Mouse (Mus musculus) heart, postnatal 10 days (tissue): ENCODE measurements at regions not wholly inside any gene's neighbourhood (a gene's known extent, or its start where the extent isn't known, plus 50 kb on each side); places are given as distances from the start of the nearest gene placed in this dataset.
A peak's percentile ranks its signal among the peaks of the same experiment; 100 is the strongest.

Experiments
- DNase-seq, 2 experiments: peaks; one replicate each; pipeline ENCODE4 v3.0.0; 2021
- intact Hi-C: fragments of 180-260 bp; cut with DNase I; formaldehyde crosslinking; loops from one replicate; pipeline ENCODE4 v1.15.1; 2025

DNA sequence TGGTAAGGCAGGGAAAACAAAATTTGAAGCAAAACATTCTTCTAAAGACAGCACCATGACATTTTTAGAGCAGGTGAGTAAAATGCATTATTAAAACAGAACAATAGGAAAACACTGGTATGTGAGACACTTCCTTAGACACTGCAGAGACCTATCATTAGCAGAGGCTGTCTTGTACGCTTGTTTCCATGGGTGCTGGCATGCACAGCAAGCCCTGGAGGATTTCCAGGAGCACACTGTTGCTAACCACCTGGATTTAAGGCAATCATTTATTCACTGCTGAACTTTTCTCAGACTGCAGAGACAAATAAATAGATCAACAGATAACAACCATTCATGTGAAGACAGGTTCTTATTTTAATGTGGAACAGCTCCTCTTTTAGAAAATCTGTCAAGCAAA lies 127.7 kb downstream of the Pros1 start:
- intact Hi-C loops = no loop called here
- no peak for DNase-seq

DNA sequence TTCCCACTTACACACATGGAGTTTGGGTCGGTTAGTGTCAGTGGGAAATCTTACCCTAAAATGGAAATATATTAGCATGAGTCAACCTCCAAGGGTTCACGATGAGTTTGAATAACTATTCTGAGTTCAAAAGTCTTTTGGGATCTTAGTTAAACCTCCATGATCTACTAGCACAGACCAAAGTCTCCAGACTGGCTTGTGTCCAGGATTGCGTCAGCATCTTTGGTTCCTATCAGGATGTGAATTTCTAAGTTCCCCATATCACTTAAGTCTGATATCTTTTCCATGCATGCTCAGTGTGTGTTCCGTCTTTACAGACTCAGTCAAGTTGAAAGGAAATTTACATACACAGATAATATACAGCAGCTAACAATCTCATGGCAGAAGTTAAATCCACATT lies 128.5 kb downstream of the Pros1 start:
- DNase-seq = peak; percentile 6 to 10
- intact Hi-C loops = no loop called here

DNA sequence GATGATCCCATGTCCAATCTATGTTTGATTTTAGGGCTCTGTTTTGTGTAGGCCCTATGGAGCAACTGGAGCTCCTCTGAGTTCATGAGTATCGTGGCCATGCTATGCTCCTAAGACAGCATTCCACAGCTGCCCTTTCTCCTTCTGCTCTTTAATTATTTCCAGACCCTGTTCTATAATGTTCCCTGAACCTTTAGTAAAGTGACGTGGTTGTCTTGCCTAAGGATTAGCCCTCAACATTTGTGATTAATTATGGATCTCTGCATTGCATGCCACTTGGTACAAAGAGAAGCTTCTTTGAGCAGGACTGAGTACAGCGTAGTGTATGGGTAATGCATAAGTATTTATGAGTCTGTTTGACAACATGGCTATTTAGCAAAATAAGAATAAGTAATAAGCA lies 141.4 kb downstream of the Pros1 start:
- intact Hi-C loops = no loop called here
- DNase-seq = no peak

DNA sequence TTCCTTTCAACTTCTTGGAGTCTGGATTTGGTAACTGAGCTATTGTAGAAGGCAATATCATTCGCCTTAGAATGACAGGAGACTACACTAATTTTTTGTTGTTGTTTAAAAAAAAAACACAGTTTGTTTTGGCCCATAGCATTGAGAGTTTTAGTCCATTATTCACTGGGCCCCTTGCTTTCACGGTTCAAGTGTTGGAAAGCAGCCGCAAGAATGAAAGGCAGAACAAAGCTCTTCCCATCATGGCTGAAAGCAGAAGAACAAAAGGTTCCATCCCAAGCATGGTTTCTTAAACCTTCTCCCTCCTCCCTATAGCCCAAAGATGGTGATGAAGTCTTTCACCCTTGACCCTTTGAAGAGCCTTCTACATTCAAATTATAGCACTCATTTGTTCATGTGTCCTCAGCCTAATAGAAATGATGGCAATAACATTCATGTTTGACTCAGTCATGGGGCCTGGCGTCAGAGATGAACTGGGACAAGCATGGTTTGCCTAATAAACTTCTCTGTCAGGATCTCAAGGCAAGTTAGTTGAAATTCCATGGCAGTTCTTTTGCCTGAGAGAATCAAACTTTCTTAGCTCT lies 157.1 kb downstream of the Pros1 start:
- intact Hi-C loops = loop anchor here (10.0 kb wide), 2 partner anchors 854 to 1734 kb away; partner anchors contain the start of gene Epha3
- no peak for DNase-seq

DNA sequence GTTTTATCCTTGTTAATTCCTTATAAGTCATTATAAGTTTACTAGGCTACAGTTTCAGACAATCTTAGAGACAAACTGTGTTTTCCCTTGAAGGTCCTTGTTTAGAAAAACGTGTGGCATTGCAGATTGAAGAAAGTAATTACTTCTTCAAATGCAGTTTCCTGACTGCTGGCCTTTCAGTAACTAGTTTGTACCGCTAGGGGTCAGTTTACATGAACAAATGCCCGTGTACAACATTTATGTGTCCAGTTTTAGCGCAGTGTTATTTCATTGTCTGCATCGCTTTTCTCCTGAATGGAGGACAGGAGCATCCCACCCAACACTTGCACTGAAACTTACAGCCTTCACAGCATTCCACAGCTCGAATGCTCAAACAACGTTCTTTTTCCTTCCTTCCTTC lies 160.3 kb downstream of the Pros1 start:
- peak; percentile 4 to 14 for DNase-seq
- intact Hi-C loops = loop anchor here (10.0 kb wide), 2 partner anchors 850 to 1730 kb away; partner anchors contain the start of gene Epha3

DNA sequence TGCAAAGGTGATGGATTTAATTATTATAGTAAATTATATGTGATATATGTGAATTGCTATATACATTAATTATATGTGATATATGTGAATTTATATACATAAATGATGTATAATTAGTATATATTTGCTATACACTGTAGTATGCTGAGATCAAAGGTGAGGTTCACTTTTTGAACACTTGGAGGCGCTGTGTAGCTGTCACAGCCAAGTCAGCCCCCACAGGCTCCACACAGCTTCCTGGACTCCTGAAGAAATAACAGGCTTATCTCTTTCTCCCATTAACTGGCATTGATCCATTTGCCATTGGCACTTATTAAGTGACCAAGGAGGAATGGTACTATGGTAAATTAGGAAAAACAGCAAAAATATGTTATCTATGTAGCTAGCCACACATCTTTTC lies 162.0 kb downstream of the Pros1 start:
- intact Hi-C loops = loop anchor here (10.0 kb wide), 2 partner anchors 849 to 1729 kb away; partner anchors contain the start of gene Epha3
- peak; percentile 1 to 13 for DNase-seq

DNA sequence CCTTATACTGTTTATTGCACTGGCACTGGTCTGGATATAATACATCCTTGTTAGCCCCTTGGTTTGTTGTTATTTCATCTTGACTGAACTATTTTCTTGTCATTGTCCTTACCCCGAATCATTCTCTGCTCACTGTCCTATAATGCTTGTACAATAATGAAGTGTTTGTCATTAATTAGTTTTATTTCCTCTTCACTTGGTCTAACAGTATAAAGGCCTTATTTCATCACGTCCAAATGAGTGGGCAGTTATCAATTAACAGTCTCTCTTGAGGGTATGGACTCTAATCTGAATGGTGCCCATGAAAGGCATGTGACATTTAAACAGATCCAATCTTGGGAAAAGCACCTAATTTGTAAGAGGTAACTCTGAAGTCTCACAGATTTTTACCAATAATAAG lies 162.6 kb downstream of the Pros1 start:
- intact Hi-C loops = loop anchor here (10.0 kb wide), 2 partner anchors 848 to 1728 kb away; partner anchors contain the start of gene Epha3
- DNase-seq = no peak

DNA sequence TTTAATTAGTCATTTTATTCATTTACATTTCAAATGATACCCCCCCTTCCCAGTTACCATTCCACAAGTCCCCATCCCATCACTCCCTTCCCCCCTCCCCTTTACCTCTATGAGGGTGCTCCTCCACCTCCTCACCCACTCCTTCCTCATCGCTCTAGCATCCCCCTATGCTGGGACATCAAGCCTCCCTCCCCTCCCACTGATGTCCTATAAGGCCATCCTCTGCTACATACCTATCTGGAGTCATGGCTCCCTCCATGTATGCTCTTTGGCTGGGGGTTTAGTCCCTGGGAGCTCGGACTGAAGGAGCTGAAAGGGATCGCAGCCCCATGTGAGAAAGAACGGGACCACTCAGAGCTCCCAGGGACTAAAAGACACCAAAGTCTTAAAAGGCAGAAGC lies 176.3 kb downstream of the Pros1 start:
- DNase-seq = no peak
- intact Hi-C loops = no loop called here

DNA sequence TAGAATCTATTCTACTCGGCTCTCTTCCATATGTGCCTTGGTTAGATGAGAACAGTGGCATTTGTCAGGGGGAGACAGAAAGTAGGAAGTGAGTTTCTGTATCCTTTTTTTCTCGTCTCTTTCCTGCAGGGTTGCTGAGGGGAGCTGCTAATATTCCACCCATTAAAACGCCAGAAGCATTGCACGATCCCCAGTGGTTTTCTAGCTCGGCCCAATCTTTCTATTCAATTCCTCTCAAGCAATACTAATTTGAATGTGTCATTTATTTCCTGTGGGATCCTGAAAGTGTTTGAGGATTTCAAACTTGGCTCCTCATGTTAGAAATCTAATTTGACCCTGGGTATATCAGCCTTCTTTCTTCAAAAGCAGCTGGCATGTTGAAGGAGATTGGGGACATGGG lies 176.9 kb downstream of the Pros1 start:
- no peak for DNase-seq
- intact Hi-C loops = no loop called here

DNA sequence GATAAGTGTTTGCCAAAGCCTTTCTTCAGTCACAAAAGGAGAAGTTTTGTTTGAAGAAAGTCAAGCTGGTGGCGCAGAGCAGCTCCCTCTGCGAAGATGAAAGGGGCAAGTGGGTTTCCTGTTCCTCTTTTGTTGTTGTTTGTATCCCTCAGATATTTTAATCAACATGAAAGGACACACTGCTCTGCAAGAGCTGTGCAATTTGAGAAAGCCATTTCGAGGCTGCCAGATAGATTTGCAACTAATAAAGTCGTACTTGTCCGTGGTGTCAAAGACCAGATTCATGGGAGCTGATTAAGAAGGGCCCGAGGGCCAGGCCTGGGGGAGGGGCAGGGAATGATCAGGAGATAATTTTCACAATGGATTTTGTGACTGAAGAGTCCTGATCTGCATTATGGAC lies 177.7 kb downstream of the Pros1 start:
- intact Hi-C loops = no loop called here
- no peak for DNase-seq

DNA sequence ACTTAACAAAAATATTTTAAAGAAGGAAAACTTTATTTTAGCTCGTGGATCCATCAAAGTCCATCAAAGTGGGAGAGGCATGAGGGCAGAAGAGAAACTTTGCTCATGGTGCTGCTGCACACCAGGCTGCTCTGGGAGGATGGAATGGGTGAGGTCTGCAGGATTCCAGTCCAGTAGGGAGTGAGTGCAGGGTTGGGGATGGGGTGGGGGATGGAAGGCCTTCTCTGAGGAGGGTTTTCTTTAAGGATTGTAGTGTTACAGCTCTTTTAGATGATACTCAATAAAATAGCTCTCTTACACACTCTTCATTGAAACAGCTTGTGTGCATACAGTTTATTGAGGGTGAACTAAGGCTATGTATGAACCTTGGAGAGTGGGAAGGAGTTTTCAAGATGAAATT lies 195.0 kb downstream of the Pros1 start:
- DNase-seq = no peak
- intact Hi-C loops = no loop called here

DNA sequence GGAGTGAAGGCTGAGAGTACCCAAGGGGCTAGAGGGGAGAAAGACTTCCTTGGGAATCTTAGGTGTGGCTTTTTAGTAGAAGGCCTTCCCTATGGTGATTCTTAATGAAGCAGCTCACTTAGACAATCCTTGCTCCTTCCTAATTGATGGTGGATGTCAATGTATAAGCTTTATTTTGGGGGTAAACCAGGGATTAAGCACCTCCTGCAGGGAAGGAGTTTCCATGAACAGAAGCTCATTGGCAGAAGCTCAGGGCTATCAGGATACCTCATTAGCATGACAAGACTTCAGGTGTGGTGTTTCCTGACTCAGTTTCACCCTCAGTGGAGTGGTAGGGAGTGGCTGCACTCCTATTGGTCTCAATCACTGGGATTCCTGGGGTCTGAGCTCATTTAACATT lies 208.8 kb downstream of the Pros1 start:
- intact Hi-C loops = no loop called here
- no peak for DNase-seq

DNA sequence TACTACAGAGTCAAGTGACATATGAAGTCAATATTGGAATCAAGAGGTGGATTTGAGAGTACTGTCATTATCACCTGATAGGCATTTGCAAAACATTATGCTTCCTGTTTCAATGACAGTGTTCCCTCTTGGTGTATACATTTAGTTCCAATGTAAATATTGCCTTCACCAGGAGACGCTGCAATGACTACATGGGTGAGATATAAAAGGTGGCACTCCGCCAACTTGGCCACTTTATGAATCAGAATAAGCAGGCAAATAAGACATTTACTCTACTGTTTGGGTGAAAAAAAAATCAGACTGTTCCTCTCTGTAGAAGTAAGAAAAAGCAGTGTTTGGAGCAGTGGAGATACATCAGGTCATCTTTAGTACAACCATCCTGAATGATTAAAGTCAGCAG lies 215.9 kb downstream of the Pros1 start:
- intact Hi-C loops = no loop called here
- no peak for DNase-seq

DNA sequence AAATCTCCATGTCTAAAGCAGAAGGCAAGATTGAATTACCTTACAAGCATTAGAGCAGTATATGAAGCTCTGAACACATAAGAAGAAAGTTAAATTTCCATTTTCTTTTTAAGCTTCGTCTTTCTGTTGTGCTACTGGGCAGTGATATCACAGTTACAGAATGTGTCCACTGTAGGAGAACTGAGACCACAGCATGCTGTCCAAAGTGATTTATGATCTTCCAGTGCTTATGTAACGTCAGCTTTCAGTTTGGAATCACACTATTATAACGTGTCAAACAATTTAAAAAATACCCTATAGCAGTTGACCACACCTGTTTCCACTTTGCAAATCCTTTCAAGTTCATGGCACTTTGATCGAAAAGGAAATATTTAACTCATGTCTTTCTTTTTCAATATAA lies 221.7 kb downstream of the Pros1 start:
- no peak for DNase-seq
- intact Hi-C loops = no loop called here

DNA sequence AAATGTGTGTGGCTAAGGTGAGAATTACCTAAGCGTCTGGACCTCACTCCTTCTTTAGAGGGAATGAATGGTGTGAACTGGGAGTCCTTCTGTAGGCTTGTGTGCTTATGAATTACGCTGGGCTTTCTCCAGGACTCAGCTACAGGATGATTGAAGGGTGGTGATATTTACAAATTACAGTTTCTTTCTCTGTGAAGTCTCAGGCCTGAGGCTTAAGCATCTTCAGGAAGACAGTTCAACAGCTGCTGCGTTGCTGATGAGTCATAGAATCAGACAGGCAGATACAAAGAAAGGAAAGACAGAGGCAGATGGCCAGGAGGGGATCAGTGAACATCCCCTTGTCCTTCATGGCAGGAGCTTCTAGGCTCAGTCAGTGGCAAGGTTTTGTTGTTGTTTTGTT lies 227.3 kb downstream of the Pros1 start:
- intact Hi-C loops = no loop called here

DNA sequence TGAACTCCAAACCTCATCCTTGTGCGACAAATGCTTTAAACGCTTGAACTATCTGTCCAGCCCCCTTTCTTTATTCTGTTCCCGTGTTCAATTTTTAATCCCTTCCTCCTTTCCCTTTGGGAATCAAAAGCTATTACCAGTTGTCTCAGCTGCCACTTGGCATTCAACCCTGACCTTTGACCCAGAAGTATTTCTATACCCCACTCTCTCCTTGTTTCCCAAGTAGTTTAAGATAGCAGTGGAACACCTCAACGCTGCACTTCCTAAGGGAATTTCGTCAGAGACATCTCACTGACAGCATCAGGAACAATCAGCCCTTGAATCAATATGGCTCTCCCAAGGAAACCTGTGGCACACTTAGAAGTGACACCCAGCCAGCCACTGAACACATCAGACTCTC lies 229.1 kb downstream of the Pros1 start:
- no peak for DNase-seq
- intact Hi-C loops = no loop called here

More for the DNA sequence above, 227.3 kb downstream of the Pros1 start:
- DNase-seq = no peak

DNA sequence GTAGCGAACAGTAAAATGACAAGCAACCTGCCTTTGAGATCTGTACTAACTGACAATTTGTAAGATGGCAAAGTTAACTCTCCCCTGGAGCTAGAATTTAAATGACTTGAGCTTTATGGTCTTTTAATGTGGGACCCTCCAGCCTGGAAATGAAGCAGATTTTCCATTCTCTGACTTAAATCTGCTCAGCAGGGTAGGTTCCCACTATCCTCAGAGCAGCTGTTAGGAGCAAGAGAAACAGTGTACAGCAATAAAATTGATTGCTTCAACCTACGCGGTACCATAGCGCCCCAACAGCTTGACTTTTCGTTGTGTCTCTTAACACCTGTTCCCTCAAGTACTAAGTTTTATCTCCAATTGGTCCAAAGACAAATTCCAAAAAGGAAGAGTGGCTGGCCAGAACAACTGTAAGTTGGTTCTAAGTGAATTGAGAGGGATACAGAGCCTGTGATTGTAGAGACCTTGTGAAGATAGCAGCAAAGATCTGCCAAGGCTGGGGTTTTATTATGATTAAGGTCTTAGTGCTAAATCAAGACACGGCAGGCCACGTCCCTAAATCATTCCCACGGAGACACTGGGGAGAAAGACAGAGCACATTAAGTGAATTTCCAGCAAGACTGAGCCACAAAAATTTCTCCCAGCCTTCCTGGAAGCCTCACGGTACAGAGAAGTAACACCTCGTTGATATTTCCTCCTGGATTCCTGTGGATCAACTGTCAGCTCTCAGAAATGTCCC lies 230.1 kb downstream of the Pros1 start:
- DNase-seq = no peak
- intact Hi-C loops = no loop called here

DNA sequence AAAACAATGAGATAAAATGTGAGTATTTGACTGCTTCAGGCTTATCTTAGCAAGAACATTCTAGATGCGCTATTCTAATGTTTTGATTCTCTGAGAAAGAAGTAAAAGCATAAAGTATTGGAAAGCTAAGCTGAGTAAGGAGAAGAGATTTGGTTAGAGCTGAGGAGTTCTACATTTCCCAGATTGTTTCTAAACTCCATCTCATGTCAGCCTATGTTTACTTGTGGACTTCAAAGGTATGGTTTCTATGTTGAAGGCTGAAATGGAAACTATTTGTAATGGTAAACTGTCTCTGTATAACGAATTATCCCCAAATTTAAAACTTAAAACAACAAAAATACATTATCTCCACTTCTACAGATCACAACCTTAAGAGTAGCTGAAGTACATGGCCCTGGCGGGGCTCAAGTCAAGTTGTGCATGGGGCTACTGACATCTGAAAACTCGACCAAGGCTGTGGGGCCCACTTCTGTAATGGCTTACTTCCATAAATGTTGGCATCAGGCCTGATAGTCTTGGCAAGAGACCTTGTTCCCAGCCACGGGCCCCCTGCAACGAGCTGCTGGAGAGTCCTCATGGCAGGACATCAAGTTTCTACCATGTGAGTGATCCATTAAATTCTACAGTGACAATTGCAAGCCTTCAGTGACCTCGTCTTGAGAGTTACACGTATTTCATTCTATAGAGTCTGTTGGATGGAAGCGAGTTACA lies 232.1 kb downstream of the Pros1 start:
- intact Hi-C loops = no loop called here
- DNase-seq = peak; percentile 55 to 69

DNA sequence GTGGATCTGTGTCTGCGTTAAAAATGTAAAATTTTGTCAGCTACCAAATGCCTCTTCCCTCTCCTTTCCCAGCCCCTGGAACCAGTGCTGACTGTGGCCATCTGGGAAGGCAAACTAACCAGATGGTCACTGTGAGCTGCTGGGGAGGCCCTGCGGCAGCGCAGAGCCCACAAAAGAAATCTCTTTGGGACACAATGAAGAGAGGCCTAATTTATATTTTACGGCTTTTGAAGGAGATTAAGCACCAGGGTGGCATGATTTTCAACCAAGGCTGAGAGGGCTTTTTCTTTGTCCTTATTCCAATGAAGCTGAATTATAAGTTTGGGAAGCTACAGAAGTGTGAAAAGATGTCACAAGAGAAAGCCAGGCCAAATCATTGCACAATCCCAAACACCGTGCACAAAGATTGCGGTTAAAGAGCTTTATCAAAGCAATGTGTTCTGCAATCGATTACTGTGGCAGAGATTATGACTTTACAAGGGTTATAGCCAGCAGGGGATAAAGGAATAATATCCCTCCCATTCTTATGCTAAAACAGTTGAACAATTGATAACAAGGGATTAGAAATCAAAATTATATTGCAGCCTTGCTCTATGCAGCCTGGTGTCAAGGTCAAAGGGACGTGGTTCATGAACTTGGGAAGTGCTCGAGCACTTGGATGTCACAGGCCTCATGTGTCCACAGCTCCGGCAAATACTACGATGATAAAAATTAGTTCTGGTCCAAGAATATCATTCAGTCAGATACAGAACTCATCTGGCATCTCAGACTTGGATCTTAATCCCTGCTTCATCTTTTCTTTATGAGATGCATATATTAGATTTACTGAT lies 237.6 kb downstream of the Pros1 start:
- DNase-seq = no peak
- intact Hi-C loops = no loop called here

DNA sequence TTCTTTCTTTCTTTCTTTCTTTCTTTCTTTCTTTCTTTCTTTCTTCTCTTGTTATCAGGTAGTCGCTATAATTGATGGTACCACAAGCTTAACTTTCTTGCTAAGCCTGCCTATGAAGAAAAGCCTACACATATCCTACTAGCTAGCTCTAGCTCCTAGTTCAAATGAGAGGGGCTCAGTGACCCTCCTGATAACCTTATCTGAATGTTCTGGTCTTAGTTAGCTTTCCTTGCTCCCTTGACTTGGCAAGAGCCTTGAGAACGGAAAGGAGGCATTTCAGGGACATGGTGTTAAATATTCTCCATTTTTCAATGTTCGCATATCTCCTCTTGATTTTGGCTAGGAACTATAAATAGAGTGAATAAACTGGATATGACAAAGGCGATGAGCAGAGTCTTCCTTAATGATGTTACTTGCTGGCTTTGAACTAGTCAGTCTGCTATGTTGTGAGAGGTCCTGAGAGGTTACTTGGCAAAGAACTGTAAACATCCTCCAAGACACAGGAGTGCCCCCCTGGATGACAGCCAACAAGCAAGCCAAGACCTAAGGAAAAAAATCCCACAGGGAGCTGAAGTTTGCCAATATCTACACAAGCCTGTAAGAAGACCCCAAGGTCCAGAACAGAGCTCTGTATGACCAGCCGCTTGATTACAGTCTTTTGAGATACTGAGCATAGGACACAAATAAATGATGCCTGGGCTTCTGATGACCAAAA lies 240.2 kb downstream of the Pros1 start:
- DNase-seq = peak in 1 of 2 experiments; percentile 32
- intact Hi-C loops = no loop called here
